Mouse (Mus musculus): ENCODE measurements around the gene Lhx5.

GRCm38 (mm10) chr5:120459133-120459532 lies 27.6 kb downstream of the Lhx5 start:
- TF ChIP-seq CTCF (IDR thresholded peaks at IDR 0.05; ENCODE audit: low read depth) (no peak), EP300 (optimal IDR thresholded peaks at IDR 0.05) (no peak)
